Mouse (Mus musculus): Measurements from ENCODE around the gene Nphp3.
A peak's percentile ranks its signal among the peaks of the same experiment; 100 is the strongest.

Nphp3 gene

DNA sequence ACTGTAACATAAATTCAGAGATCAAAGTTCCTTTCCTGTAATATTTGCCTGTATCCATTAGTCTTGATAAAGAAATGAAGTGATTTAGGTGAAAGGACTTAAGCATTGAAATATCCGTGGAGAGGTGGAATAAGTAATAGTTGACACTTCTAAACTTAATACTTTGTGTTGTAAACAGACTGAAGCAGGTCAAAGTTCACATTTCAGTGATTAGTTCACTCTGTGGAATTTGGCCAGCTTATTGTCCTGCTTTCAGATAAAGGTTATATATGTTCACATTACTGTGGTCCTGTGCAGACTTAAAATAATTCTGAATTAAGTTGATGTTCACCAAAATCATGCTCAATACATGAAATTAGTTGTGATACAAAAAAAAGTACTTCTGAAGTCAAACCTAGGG, 62.2 kb downstream of the Nphp3 start:
- no peak for DNase-seq (ENCODE audit: low spot score)

DNA sequence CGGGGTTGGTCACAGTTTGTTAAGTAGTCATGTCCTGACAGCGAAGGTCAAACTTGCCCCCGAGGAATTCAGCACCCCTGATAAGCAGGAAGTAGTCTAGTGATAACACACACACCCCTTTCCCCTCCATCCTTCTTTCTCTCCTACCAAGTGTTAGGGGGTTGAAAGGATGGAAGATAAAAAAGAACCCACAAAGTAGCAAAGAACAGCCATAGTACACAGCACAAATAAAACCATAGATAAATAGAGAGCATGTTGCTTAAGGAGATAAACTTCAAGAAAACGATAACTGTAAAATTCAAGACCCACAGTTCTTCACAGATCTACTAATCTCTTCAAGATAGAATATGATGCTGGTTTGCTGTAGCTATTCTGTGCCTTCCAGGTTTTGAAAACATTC, 67.9 kb downstream of the Nphp3 start:
- no peak for DNase-seq (ENCODE audit: low spot score)

DNA sequence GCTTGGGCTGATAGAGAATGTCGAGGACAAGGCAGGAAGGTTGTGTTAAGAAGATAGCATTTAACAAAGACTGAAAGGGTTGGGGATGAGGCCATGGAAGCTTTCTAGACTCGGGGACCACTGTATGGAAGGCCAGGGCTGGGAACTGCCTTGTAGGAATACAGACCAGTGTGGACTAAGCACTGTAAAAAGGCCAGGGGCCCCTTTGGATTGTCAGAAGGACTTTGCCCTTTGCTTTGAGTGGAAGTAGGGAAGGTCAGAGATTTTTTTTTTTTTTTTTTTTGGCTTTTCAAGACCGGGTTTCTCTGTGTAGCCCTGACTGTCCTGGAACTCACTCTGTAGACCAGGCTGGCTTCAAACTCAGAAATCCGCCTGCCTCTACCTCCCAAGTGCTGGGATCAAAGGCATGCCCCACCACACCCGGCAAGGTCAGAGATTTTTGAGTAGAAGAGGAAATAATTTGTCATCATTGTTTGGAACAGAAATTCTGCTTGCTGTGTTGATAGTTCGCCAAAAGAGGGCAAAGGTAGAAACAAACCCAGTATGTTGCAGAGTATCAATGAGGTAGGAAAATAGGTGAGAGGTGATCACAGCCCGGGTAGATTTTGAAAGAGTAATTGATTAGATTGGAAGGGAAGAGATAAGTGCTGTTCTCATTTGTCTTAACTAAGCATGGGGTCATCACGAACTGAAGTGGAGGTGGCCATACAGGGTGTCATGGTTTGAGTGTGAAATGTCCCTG, 68.7 kb downstream of the Nphp3 start:
- DNase-seq (ENCODE audit: low spot score): no peak

DNA sequence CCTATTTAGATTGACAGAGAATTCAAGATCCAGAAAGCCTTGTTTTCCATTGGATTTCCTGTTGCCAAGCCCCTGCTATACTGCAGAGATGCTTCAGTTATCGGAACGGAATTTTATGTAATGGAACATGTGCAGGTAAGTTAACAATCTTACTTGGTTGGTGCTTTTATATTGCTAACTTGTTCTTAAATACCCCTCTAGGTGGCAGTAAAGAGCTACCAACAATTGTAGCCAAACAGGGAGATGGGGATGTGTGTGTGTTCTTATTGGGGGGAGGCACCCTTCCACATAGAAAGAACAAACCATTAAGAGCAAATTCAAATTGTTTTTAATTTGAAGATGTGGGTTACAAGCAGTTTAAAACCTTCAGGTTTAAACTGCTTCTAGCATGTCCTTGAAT, 73.5 kb downstream of the Nphp3 start:
- DNase-seq (ENCODE audit: low spot score): no peak

DNA sequence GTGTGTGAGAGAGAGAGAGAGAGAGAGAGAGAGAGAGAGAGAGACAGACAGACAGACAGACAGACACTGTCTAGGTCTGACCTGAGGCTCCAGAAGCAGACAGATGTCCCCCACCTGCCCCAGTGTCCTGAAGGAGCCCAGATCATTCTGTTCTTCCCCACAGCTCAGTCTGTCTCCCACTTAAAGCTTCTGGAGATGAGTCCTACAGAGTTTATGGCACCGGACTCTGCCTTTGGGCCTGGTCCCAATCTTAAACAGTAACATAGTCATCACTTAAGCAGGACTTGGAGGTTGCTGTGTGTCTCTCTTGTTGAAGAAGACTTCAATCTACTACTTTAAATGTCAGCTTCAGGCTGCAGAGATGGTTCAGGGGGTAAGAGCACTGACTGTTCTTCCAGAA, 76.4 kb downstream of the Nphp3 start:
- no peak for DNase-seq (ENCODE audit: low spot score)

GRCm38 (mm10) chr9:104079379-104079778, 77.0 kb downstream of the Nphp3 start:
- peak; percentile 42 for DNase-seq (ENCODE audit: low spot score)

GRCm38 (mm10) chr9:104080038-104080437, 77.7 kb downstream of the Nphp3 start:
- no peak for DNase-seq (ENCODE audit: low spot score)

DNA sequence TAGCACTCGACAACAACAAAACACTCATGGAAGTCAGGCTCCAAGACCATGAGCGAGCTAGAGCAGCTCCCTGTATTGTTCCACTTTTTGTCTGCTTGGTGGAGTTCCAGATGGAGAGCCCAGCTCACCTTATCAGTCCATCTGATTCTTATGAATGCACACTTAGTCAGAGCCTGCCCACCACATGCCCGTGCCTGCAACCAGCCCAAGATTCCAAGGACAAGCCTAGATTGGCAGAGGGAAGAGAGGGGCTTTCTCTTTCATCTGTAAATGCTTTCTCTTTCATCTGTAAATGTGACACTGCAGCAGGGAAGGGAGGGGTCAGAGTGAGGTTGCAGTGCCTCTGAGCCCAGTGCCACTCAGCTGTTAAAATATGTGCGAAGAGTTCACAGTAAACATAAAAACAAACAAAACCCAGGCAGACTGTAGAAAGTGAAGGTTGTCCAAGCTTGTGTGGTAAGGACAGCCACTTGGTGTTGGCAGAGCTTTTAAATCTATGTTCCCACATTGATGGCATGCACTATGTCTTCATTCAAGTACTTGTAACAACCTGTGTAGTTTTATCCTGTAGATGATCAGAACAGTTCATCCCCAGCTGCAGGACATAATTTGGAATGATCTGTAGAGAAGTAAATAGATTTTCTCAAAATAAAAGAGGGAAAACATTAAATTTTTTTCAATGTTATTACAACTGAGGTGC, 83.5 kb downstream of the Nphp3 start:
- peak; percentile 27 for DNase-seq (ENCODE audit: low spot score)

DNA sequence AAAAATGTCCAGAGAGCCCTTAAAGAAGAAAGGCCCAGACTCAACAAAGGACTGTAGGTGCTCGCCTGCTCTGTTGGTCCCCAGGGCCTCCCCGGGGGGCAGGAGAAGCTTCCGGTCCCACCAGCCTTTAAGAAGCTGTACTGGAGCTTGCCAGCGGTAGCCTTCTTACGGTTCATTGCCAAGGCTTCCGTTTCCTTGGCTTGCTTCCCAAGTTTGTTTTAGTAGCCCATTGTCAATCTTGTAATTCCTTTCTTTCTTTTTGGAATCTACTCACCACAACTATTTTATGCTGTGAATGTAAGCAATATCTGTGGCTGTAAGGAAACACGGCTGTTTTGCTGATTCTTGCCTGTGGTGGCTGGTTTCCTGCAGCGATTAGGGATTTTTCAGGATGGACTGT, 86.2 kb downstream of the Nphp3 start:
- DNase-seq (ENCODE audit: low spot score): no peak

GRCm38 (mm10) chr9:104092945-104093344, 90.6 kb downstream of the Nphp3 start:
- no peak for DNase-seq (ENCODE audit: low spot score)

Data from urinary bladder, postnatal 25 days (tissue).